Mouse (Mus musculus): Measurements from ENCODE around the gene Yipf3. TPM values are rescaled to one million over a fixed set of nuclear protein-coding genes. Genes with fewer than 3 reads are reported as not detected.

Yipf3 gene
- polyA plus RNA-seq, 1 experiment, result 93.6 TPM

DNA sequence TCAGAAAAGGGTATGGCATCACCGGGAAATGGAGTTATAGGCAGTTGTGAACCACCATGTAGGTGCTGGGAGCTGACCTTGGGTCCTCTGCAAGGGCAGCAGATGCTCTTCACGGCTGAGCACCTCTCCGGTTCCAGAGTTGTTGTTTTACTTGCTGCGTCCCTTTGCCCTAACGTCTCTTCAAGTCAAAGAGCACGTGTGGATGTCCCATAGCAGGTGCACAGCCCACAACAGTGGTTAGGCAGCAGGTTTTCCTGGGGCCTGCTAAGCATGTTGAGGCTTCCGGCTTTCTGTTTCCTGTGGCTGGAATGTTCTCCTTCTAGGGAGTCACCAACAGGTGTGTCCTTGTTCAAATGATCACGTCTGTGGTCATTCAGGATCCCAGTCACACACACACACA is 36.0 kb downstream of the Yipf3 start:
- DNase-seq (ENCODE audit: low spot score), result no peak

DNA sequence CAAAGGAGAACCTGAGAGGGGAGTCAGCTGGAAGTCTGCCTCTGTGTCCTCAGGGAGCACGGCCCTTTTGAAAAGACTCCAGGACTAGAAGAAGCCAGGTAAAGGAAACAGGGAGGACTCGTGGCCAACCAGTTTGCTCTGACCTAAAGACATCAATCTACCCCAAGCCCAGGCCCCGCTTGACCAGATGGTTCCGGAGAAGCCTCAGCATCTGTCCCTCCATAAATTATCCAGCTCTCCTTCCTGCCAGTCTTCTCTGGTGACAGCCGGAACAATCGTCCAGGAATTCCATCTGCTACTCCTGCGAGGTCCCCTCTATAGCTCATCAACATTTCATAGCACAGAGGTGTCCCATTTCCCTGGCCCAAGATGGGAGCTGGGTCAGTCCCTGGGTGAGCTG is 36.8 kb downstream of the Yipf3 start:
- no peak for DNase-seq (ENCODE audit: low spot score)

DNA sequence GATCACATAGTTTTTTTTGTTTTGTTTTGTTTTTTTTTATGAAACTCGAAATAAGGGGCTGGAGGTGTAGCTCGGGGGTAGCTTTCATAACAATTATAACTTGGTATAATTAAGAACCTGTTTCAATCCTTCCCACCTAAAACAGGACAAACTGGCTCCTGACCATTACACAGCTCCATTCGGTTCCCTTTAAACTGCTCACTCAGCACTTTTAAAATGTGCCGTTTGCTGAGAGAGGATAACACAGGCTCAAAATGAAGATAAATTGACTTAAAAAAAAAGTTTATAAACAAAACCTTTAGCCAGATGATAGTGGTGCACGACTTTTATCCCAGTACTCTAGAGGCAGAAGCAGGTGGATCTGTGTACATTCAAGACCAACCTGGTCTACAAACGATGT is 37.5 kb downstream of the Yipf3 start:
- no peak for DNase-seq (ENCODE audit: low spot score)

DNA sequence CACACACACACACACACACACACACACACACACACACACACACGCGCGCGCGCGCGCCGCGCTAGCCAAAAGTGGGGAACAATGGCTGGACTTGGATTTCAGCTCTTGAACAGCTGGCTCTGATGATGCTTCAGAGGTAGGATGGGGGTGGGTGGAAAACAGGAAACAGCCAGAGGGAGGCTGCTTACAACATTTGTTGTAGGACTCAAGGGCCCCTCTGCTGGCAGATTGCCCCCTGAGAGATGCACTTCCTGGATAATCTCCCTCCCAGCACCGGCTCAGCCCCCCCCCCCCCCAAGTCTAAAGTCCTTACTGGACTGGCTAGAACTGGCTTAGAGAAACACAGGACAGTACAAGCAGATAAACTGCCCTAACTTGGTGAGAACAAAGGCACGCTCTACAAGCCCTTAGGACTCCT is 39.8 kb downstream of the Yipf3 start:
- no peak for DNase-seq (ENCODE audit: low spot score)

DNA sequence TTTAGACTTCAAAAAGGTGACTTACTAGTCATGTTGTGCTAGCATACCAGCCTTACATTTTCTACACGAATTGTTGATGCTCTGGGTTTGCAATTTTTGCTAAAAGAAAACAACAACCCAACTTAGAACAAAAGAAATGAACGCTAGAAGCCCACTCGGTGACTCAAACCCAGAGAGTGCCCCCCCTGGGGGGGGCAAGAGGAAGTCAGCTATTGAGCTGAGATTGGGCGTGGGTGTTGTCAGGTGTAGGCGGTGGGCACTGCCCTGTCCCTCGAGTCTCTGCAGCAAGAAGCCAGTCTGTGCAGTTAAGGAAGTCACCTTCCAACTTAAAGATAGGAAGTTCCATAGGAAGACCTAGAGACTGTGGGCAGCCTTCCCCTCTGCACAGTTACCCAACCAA is 48.7 kb downstream of the Yipf3 start:
- no peak for DNase-seq (ENCODE audit: low spot score)

DNA sequence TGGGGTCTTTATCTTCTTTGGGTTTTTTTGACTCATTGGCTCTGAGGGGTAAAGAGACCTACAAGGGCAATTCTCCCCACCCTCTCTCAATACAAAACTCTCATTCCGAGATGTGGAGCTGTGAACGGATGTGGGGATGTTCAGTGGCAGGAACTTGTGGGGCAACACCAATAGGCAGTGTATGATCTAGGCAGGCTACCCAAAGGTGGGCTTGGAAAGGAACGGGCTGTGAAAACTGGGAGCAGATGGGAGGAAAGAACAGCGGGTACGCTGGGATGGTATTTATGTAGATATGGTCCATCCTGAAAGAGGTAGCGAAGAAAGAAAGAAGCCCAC is 49.1 kb downstream of the Yipf3 start:
- no peak for DNase-seq (ENCODE audit: low spot score)

DNA sequence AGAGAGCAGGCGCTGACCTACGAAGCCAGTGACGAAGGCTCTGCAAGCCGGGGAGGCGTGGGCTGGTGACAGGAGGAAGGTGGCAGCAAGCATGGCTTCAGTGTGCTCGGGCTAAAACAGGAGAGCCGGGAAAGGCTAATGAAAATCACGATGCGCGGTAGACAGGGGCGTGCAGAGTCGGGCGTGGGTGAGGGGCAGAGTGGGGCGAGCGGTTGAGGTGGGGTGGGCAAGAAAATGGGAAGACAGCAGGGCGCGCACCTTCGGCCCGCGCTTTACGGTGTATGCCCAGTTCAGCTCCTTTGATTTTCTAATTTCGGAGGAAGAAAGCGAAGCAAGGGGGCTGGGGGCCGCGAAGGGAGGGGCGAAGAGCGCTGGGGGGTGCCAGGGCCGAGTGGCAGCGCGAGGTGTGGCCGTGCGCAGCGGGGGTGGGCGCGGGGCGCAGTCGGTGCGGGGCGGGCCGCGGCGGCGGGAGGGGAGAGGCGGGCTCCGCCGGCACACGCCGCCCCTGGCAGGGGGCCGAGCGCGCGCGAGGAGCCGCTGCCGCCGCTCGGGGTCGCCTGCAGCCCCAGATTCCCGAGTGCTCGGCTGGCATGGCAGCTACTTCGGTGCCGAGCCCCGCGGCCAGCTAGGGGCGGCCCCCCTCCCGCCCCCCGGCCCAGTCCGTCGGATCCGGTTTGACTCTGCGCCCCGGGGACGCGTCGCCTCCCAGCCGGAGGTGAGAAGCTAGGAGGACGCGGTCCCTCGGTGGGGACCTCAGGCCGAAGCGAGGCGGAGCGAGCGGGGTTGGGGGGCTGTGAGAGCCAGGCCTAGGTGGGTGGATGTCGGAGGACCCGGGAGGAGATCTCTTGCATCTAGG is 49.7 kb downstream of the Yipf3 start, which contains the start of gene Dlk2:
TSS of gene Dlk2 (plus strand) at position 58 of the 856 bp plus-strand sequence.
- no peak for DNase-seq (ENCODE audit: low spot score)

DNA sequence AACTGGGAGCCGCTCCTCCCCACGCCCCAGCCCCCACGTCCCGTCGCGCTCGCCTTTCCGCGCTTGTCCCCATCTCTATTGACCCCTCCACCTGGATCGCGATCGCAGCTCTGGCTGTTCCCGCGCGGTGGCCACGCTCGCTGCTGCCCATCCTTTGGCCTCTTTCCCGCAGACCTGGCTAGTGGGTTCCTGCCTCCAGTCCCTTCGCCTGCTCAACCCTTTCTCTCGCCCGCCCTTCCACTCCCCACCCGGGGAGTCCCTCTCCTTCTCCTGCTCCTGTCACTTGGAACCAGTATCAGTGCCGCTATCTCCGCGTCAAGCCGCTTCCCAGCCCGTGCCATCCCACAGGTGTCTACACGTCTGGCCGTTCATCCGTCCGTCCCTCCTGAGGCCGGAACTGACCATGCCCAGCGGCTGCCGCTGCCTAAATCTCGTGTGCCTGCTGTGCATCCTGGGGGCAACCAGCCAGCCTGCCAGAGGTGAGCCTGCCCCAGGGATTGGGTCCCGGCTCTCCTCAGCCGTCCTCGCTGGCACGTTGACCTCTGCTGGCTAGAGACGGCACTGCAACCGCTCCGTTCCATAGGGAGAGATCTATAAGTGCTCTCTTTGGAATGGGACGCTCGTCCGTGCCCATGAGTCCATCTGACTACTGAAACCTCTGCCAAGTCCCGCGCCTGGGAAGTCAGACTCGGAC is 50.5 kb downstream of the Yipf3 start:
- peak; percentile 75 for DNase-seq (ENCODE audit: low spot score)

DNA sequence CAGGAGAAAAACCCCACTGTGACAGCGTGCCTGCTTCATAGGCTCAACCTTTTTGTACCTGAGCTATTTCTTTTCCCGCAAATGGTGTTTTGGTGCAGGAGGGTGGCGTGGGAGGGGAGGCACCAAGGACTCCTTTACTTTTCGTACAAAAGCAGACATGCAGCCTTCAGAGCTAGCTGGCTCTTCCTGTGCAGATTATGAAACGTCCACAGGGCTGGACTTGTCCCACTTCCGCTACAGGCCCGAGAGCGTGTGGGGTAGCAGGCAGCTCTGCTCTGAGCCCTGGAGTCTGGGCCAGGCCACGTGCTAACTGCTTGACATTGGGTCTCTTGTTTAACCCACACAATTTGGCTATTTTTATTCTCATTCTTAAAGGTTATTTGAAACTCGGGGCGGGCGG is 54.0 kb downstream of the Yipf3 start:
- DNase-seq (ENCODE audit: low spot score), result no peak

Other genes with a start within 250 kb of the Yipf3 start
- gene Vegfa, start 215.7 kb upstream of the Yipf3 start, polyA plus RNA-seq (2012; rRNA removed), result 98.3 and 138 TPM in 2 replicates
- 67.0 and 71.1 TPM in 2 replicates for gene Mrps18a, start 137.1 kb upstream of the Yipf3 start, polyA plus RNA-seq (2012; rRNA removed)
- gene Rsph9, start 103.9 kb upstream of the Yipf3 start, polyA plus RNA-seq (2012; rRNA removed), result 12.7 and 14.0 TPM in 2 replicates
- gene Mad2l1bp, start 94.5 kb upstream of the Yipf3 start, polyA plus RNA-seq (2012; rRNA removed), result 16.4 and 19.8 TPM in 2 replicates
- 110 and 143 TPM in 2 replicates for gene Gtpbp2, start 87.0 kb upstream of the Yipf3 start, polyA plus RNA-seq (2012; rRNA removed)
- gene Polh, start 45.4 kb upstream of the Yipf3 start, polyA plus RNA-seq (2012; rRNA removed), result 5.7 and 6.1 TPM in 2 replicates
- gene Xpo5, start 45.3 kb upstream of the Yipf3 start, polyA plus RNA-seq (2012; rRNA removed), result 23.2 and 24.0 TPM in 2 replicates
- 60.7 and 75.2 TPM in 2 replicates for gene Polr1c, start within 50 bp of the Yipf3 start, polyA plus RNA-seq (2012; rRNA removed)
- 1.6 and 1.9 TPM in 2 replicates for gene Lrrc73, start 5.5 kb downstream of the Yipf3 start, polyA plus RNA-seq (2012; rRNA removed)
- 37.6 and 41.0 TPM in 2 replicates for gene Tjap1, start 34.9 kb downstream of the Yipf3 start, polyA plus RNA-seq (2012; rRNA removed)
- 19.8 and 27.6 TPM in 2 replicates for gene Dlk2, start 49.3 kb downstream of the Yipf3 start, polyA plus RNA-seq (2012; rRNA removed)
- gene Abcc10, start 80.3 kb downstream of the Yipf3 start, polyA plus RNA-seq (2012; rRNA removed), result 16.3 and 19.3 TPM in 2 replicates
- 10.1 and 11.7 TPM in 2 replicates for gene Zfp318, start 135.7 kb downstream of the Yipf3 start, polyA plus RNA-seq (2012; rRNA removed)
- 0.76 and 1.6 TPM in 2 replicates for gene Crip3, start 180.8 kb downstream of the Yipf3 start, polyA plus RNA-seq (2012; rRNA removed)
- not detected in 2 replicates for gene Slc22a7, start 190.4 kb downstream of the Yipf3 start, polyA plus RNA-seq (2012; rRNA removed)
- 0.06 and 0.07 TPM in 2 replicates for gene Ttbk1, start 239.6 kb downstream of the Yipf3 start, polyA plus RNA-seq (2012; rRNA removed)
- 6.1 and 7.0 TPM in 2 replicates for gene Dnph1, start 248.6 kb downstream of the Yipf3 start, polyA plus RNA-seq (2012; rRNA removed)

Data from urinary bladder, adult 2 months (tissue).